28 mouse cellular contexts compared by ENCODE assay signal in the genomic region with DNA sequence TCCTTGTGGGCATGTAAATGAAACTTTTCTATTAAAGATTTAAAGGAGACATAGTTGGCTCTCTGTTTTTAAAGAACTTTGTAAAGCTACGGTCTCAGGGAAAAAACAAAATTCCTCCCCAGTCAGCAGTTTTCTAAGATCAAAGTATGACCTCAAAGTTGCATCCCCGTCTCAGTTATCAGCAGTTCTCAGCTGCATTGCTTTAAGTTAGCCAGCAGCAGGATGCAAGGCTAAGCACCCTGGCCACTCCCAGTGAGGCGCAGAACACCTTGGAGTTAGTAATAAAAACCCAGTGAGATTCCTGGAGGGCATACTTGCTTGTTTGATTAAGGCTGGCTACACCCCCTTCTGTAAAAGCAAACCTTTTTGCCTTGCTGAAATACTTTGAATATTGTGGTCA. TPM values are rescaled to one million over a fixed set of nuclear protein-coding genes. Genes with fewer than 3 reads are reported as not detected.
DNase-seq lines count a peak whose midpoint lies in the region; ATAC-seq and TF ChIP-seq lines count a peak whose summit lies in the region.
"Had no signal": no experiment of that assay in that cellular context is flagged by ENCODE, and none has a peak within 500 bp of the region (broad histone marks: within the 10 kb centered on the region; RNA-seq: fewer than 3 reads in every experiment).

No protein-coding gene starts in this region.

- no peak overlapping the region for H3K4me3 ChIP-seq in intestine, embryonic 15.5 days (replicated peaks)
- no peak overlapping the region for H3K4me3 ChIP-seq in intestine, postnatal 0 days (ENCODE audit: low read depth, low read length)
- no peak overlapping the region for H3K4me3 ChIP-seq in lung, embryonic 16.5 days (ENCODE audit: low read length)
- H3K4me3 ChIP-seq: embryonic facial prominence, embryonic 10.5 days; embryonic facial prominence, embryonic 13.5 days; erythroblast, embryonic 14.5 days; forebrain, embryonic 12.5 days; forebrain, embryonic 15.5 days; heart, adult 2 months; heart, embryonic 10.5 days; heart, embryonic 13.5 days had no signal

- no peaks in the 10 kb centered on the region for H3K27me3 ChIP-seq in intestine, embryonic 15.5 days (replicated peaks)
- H3K27me3 ChIP-seq in intestine, postnatal 0 days (replicated peaks; ENCODE audit: control insufficient read depth, insufficient read depth, low read length), result no peaks in the 10 kb centered on the region
- no peaks in the 10 kb centered on the region for H3K27me3 ChIP-seq in lung, embryonic 16.5 days (ENCODE audit: control insufficient read depth, insufficient read depth, low read depth, low read length)
- H3K27me3 ChIP-seq: CH12.LX; embryonic facial prominence, embryonic 13.5 days; forebrain, embryonic 12.5 days; forebrain, embryonic 15.5 days; heart, embryonic 13.5 days had no signal

- 0 out of 2 replicates have a peak, but pooled peaks have one; percentile 55 for ATAC-seq in intestine, embryonic 15.5 days
- no peak for ATAC-seq in intestine, postnatal 0 days
- ATAC-seq in lung, embryonic 16.5 days (ENCODE audit: low read depth), result peak; percentile 56; the same call in 1 of the 2 replicates
- peak; percentile 36 for ATAC-seq in activated CD4-positive, CD25-positive, alpha-beta regulatory T cell, adult 4 months
- ATAC-seq: forebrain, embryonic 15.5 days; hindbrain, postnatal 0 days had no signal

- 34% methylated on average over 3 of the region's 3 CpGs for WGBS in intestine, embryonic 15.5 days
- 23% methylated on average over 3 of the region's 3 CpGs for WGBS in intestine, postnatal 0 days
- 25% methylated on average over 3 of the region's 3 CpGs for WGBS in lung, embryonic 16.5 days

- H3K36me3 ChIP-seq in intestine, embryonic 15.5 days, result no peaks in the 10 kb centered on the region
- H3K36me3 ChIP-seq in intestine, postnatal 0 days (ENCODE audit: control insufficient read depth, insufficient read depth), result no peaks in the 10 kb centered on the region; the same call in 1 of the 2 replicates
- H3K36me3 ChIP-seq in lung, embryonic 16.5 days (ENCODE audit: control insufficient read depth, insufficient read depth, low read length), result no peaks in the 10 kb centered on the region
- H3K36me3 ChIP-seq: embryonic facial prominence, embryonic 10.5 days; embryonic facial prominence, embryonic 13.5 days; forebrain, embryonic 12.5 days; forebrain, embryonic 15.5 days; heart, embryonic 10.5 days; heart, embryonic 13.5 days had no signal

- DNase-seq in lung, postnatal 4 days, result no peak
- no peak for DNase-seq in urinary bladder, adult 2 months (ENCODE audit: low spot score)
- DNase-seq in adrenal gland, postnatal 10 days, result no peak
- DNase-seq: adrenal gland, postnatal 14 days; cerebellum, adult 11 months; cerebellum, adult 2 months; cerebellum, postnatal 36 days; embryo, embryonic 11 days; gastrocnemius, postnatal 10 days; gastrocnemius, postnatal 36 days; heart, adult 2 months; heart, postnatal 14 days; heart, postnatal 4 days had no signal

- no peaks in the 10 kb centered on the region for H3K9me3 ChIP-seq in intestine, embryonic 15.5 days
- H3K9me3 ChIP-seq in intestine, postnatal 0 days (ENCODE audit: control insufficient read depth), result no peaks in the 10 kb centered on the region
- H3K9me3 ChIP-seq in lung, embryonic 16.5 days (ENCODE audit: control insufficient read depth, low read length), result no peaks in the 10 kb centered on the region
- H3K9me3 ChIP-seq: embryonic facial prominence, embryonic 10.5 days; embryonic facial prominence, embryonic 13.5 days; forebrain, embryonic 12.5 days; forebrain, embryonic 15.5 days; heart, embryonic 10.5 days; heart, embryonic 13.5 days had no signal

- TF ChIP-seq CTCF in intestine, postnatal 0 days (IDR thresholded peaks at IDR 0.05; ENCODE audit: low read depth), result no peak

- no peak overlapping the region for H3K9ac ChIP-seq in intestine, embryonic 15.5 days
- no peak overlapping the region for H3K9ac ChIP-seq in intestine, postnatal 0 days (ENCODE audit: low read depth, low read length)
- H3K9ac ChIP-seq in lung, embryonic 16.5 days (ENCODE audit: low read length), result no peak overlapping the region
- H3K9ac ChIP-seq: embryonic facial prominence, embryonic 13.5 days; forebrain, embryonic 12.5 days; forebrain, embryonic 15.5 days; heart, embryonic 13.5 days; hindbrain, embryonic 14.5 days had no signal

- no peak overlapping the region for H3K4me2 ChIP-seq in intestine, embryonic 15.5 days (replicated peaks)
- no peak overlapping the region for H3K4me2 ChIP-seq in intestine, postnatal 0 days (replicated peaks; ENCODE audit: low read depth)
- H3K4me2 ChIP-seq in lung, embryonic 16.5 days (ENCODE audit: low read depth, low read length), result no peak overlapping the region
- H3K4me2 ChIP-seq: embryonic facial prominence, embryonic 13.5 days; forebrain, embryonic 12.5 days; forebrain, embryonic 15.5 days; heart, embryonic 13.5 days; hindbrain, embryonic 14.5 days had no signal

- no peak overlapping the region for H3K27ac ChIP-seq in intestine, embryonic 15.5 days
- H3K27ac ChIP-seq in intestine, postnatal 0 days (ENCODE audit: low read depth, low read length), result no peak overlapping the region
- 0 out of 2 replicates have a peak overlapping the region, but pooled peaks have one; percentile 19 for H3K27ac ChIP-seq in lung, embryonic 16.5 days (ENCODE audit: low read length)
- H3K27ac ChIP-seq: embryonic facial prominence, embryonic 10.5 days; embryonic facial prominence, embryonic 13.5 days; forebrain, embryonic 12.5 days; forebrain, embryonic 15.5 days; heart, adult 2 months; heart, embryonic 10.5 days; heart, embryonic 13.5 days; hindbrain, embryonic 14.5 days; hindbrain, postnatal 0 days had no signal

- H3K4me1 ChIP-seq in intestine, embryonic 15.5 days (replicated peaks), result no peaks in the 10 kb centered on the region
- no peaks in the 10 kb centered on the region for H3K4me1 ChIP-seq in intestine, postnatal 0 days (replicated peaks; ENCODE audit: control insufficient read depth, insufficient read depth, low read length)
- H3K4me1 ChIP-seq in lung, embryonic 16.5 days (replicated peaks; ENCODE audit: control insufficient read depth, insufficient read depth, low read length), result peaks cover 4% of the 10 kb centered on the region
- H3K4me1 ChIP-seq: embryonic facial prominence, embryonic 10.5 days; embryonic facial prominence, embryonic 13.5 days; forebrain, embryonic 15.5 days; heart, embryonic 10.5 days; heart, embryonic 13.5 days had no signal

RNA-seq across cellular contexts. Expression of gene Tmem156, which starts 15.2 kb away (rescaled TPM):
- polyA plus RNA-seq in intestine, embryonic 15.5 days (2015; fragmentation: Nextera tagmentation; extraction: Ambion mirVana), result 1.2 and 1.6 TPM in 2 replicates
- polyA plus RNA-seq in intestine, postnatal 0 days (2015; fragmentation: Nextera tagmentation; extraction: Ambion mirVana), result 1.0 and 1.4 TPM in 2 replicates
- 0.55 and 0.77 TPM in 2 replicates for polyA plus RNA-seq in lung, embryonic 16.5 days (2015; fragmentation: Nextera tagmentation; extraction: Ambion mirVana)
- 10 to 100 TPM; 16.2 to 21.7 TPM for polyA plus RNA-seq in activated CD4-positive, CD25-positive, alpha-beta regulatory T cell, adult 4 months (2017; shearing (Covaris generic))
- 0.56 and 0.81 TPM in 2 replicates for polyA plus RNA-seq in urinary bladder, adult 2 months (2012; rRNA removed)
- under 1 TPM; 0.57 to 0.67 TPM for total RNA-seq in adrenal gland, postnatal 10 days (2021)
- total RNA-seq: gastrocnemius, adult 18-20 months; gastrocnemius, postnatal 36 days had no signal
- polyA plus RNA-seq: erythroblast, embryonic 14.5 days; forebrain, embryonic 12.5 days; heart, adult 2 months; heart, embryonic 13.5 days; hindbrain, embryonic 14.5 days had no signal

RNA-seq across cellular contexts. Expression of gene Klhl5, which starts 30.6 kb away (rescaled TPM):
- 11.1 and 13.2 TPM in 2 replicates for polyA plus RNA-seq in intestine, embryonic 15.5 days (2015; fragmentation: Nextera tagmentation; extraction: Ambion mirVana)
- polyA plus RNA-seq in intestine, postnatal 0 days (2015; fragmentation: Nextera tagmentation; extraction: Ambion mirVana), result 7.7 and 8.1 TPM in 2 replicates
- 19.7 and 24.9 TPM in 2 replicates for polyA plus RNA-seq in lung, embryonic 16.5 days (2015; fragmentation: Nextera tagmentation; extraction: Ambion mirVana)
- polyA plus RNA-seq in activated CD4-positive, CD25-positive, alpha-beta regulatory T cell, adult 4 months (2017; shearing (Covaris generic)), result 1 to 10 TPM; 5.0 to 9.7 TPM
- 40.9 and 41.7 TPM in 2 replicates for polyA plus RNA-seq in urinary bladder, adult 2 months (2012; rRNA removed)
- total RNA-seq in adrenal gland, postnatal 10 days (2021), result 10 to 100 TPM; 46.9 to 56.9 TPM
